Mouse (Mus musculus): Measurements from ENCODE around the gene Tgif1. TPM values are rescaled to one million over a fixed set of nuclear protein-coding genes. Genes with fewer than 3 reads are reported as not detected.

Gene Tgif1
- polyA plus RNA-seq, 1 experiment from 2014 or later: 13.6 TPM

DNA sequence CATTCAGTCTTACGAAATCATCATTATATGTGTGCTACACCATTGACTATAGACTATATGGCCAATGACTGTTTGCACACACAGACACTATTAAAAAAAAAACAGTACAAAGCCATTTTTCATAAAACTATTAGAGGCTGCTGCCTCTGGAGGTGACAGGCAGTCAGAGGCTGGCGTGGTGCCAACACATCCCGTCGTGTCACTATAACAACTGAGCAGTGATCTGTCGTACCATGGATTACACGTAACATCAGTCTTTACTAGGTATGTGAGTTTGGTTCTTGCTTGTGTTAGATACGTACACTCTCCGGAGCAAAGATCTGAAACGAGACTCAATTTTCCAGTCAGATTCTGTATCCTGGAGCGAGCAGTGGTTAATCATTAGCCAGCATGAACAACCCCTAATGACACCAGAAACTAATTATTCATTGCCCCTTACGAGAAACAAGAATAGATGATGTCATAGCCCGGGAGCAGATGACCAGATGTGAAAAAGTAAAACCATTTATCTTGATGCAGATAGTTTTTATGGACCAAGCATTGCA lies 3.6 kb upstream of the Tgif1 start:
- Histone ChIP-seq H3K4me3 (ENCODE audit: low read depth, low read length) (no peak overlapping the region), H3K27ac (ENCODE audit: low read depth, low read length) (no peak overlapping the region), H3K9ac (ENCODE audit: low read length) (no peak overlapping the region), H3K4me1 (ENCODE audit: control insufficient read depth, insufficient read depth, low read length) (no peaks in the 10 kb centered on the region), H3K9me3 (replicated peaks; ENCODE audit: control insufficient read depth, low read length) (no peaks in the 10 kb centered on the region), H3K4me2 (ENCODE audit: low read length) (no peak overlapping the region), H3K36me3 (ENCODE audit: control insufficient read depth, insufficient read depth, low read length) (no peaks in the 10 kb centered on the region), H3K27me3 (replicated peaks; ENCODE audit: control insufficient read depth, insufficient read depth, low read length) (no peaks in the 10 kb centered on the region)
- DNase-seq (ENCODE audit: low spot score) (peak; percentile 48), ATAC-seq (no peak)
- WGBS: 39% methylated on average over 12 of the region's 12 CpGs

DNA sequence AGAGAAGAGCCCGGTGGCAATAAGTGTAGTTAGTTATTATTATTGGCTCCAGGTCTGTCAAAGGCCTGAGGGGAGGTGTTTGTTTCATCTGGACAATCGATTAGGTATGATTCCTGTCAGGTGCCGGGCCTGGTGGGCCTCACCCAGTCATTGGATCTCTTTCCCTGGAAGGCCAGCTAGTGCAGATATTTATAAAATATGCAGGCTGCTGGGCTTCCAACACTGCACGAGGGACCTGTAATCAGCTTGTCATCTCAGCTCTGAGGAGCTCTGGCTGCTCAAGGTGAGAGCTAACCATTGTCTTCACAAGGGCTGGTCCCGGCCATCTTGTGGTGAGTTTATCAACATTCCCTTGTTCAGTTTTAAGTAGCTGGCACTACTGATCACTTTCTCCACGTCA lies 675 bp upstream of the Tgif1 start:
- Histone ChIP-seq H3K9ac (ENCODE audit: low read length) (no peak overlapping the region), H3K27ac (ENCODE audit: low read depth, low read length) (no peak overlapping the region), H3K36me3 (ENCODE audit: control insufficient read depth, insufficient read depth, low read length) (no peaks in the 10 kb centered on the region), H3K4me2 (ENCODE audit: low read length) (peak overlapping the region; percentile 96), H3K4me3 (ENCODE audit: low read depth, low read length) (peak overlapping the region; percentile 57), H3K27me3 (replicated peaks; ENCODE audit: control insufficient read depth, insufficient read depth, low read length) (no peaks in the 10 kb centered on the region; the same call in 1 of the 2 replicates), H3K4me1 (ENCODE audit: control insufficient read depth, insufficient read depth, low read length) (peaks cover 7% of the 10 kb centered on the region), H3K9me3 (replicated peaks; ENCODE audit: control insufficient read depth, low read length) (no peaks in the 10 kb centered on the region)
- WGBS: 14% methylated on average over 6 of the region's 6 CpGs
- no peak for DNase-seq (ENCODE audit: low spot score)
- ATAC-seq: no peak

DNA sequence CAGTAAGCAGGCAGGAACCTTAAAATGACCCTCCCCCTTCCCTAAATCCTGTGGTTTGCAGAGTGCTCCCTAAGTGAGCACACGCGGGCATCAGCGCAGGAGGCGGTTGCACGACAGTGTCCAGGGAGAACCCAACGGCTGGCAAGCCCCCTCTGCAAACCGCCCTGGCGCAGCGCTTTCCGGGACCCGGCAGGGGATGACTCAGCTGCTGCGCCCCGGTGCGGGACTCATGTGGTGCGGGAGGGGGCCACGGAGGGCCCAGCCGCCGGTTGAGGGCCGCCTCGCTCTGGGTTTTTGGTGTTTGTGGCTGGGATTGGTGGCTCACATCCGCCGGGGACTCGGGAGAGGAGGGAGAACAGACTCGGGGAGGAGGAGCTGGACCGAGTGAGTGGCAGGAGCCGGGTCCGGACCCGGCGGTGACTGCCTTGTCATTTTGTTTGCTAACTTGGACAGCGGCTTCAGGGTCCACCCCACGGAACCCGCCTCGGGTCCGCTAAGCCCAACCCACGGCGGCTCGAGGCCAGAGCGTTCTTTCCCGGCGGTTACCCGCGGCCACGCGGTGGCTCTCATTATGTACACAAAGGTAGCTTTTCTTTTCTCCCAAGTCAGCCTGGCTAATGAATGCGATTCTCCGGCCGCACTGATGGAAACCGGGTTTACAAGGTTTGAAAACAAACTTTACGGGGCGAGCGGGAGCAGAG lies 510 bp downstream of the Tgif1 start:
- peak overlapping the region; percentile 96 for H3K4me2 ChIP-seq (ENCODE audit: low read length)
- H3K27me3 ChIP-seq (replicated peaks; ENCODE audit: control insufficient read depth, insufficient read depth, low read length): no peaks in the 10 kb centered on the region; the same call in 1 of the 2 replicates
- no peaks in the 10 kb centered on the region for H3K36me3 ChIP-seq (ENCODE audit: control insufficient read depth, insufficient read depth, low read length)
- peak; percentile 74 for DNase-seq (ENCODE audit: low spot score)
- ATAC-seq: peak; percentile 56
- no peaks in the 10 kb centered on the region for H3K9me3 ChIP-seq (replicated peaks; ENCODE audit: control insufficient read depth, low read length)
- peak overlapping the region; percentile 75 for H3K9ac ChIP-seq (ENCODE audit: low read length)
- peak overlapping the region; percentile 57 for H3K4me3 ChIP-seq (ENCODE audit: low read depth, low read length)
- H3K4me1 ChIP-seq (ENCODE audit: control insufficient read depth, insufficient read depth, low read length): peaks cover 12% of the 10 kb centered on the region
- under 1% methylated on average over 51 of the region's 51 CpGs for WGBS
- H3K27ac ChIP-seq (ENCODE audit: low read depth, low read length): peak overlapping the region; percentile 78

DNA sequence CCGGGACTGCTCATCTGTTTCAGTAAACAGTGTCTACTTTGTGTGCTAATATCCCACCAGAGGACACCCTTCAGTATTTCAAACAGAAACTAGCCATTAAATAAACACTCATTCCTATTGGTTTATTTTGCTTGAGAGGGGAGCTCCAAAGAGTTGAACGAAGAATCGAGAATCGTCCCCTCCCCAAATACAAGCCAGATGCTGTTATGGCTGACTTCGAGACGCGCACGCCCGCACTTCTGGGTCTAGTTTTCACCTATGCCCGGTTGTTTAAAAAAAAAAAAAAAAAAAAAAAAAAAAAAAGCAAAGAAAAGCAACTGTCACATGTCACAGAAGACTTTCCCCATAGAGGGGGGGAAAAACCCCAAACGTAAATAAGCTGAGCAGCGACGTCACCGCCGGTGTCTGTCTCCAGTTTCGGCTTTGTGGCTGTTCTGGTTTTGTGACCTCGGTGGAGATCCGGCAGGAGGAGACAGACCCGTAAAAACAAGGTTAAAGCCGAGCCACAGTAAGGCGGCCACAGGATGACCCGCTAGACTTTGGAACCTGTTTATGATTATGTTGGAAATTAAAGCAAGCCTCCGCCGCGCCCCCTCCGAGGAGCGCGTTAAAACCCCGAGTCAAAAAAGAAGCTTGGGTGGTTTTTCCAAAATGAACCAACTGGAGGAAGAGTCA lies 1.2 kb downstream of the Tgif1 start:
- no peaks in the 10 kb centered on the region; the same call in 1 of the 2 replicates for H3K27me3 ChIP-seq (replicated peaks; ENCODE audit: control insufficient read depth, insufficient read depth, low read length)
- H3K4me2 ChIP-seq (ENCODE audit: low read length): peak overlapping the region; percentile 96
- no peaks in the 10 kb centered on the region for H3K36me3 ChIP-seq (ENCODE audit: control insufficient read depth, insufficient read depth, low read length)
- peak overlapping the region; percentile 78 for H3K27ac ChIP-seq (ENCODE audit: low read depth, low read length)
- H3K9ac ChIP-seq (ENCODE audit: low read length): peak overlapping the region; percentile 75
- peak overlapping the region; percentile 57 for H3K4me3 ChIP-seq (ENCODE audit: low read depth, low read length)
- H3K9me3 ChIP-seq (replicated peaks; ENCODE audit: control insufficient read depth, low read length): no peaks in the 10 kb centered on the region
- ATAC-seq: no peak
- peaks cover 12% of the 10 kb centered on the region for H3K4me1 ChIP-seq (ENCODE audit: control insufficient read depth, insufficient read depth, low read length)
- peak; percentile 55 for DNase-seq (ENCODE audit: low spot score)
- WGBS: under 1% methylated on average over 29 of the region's 29 CpGs

DNA sequence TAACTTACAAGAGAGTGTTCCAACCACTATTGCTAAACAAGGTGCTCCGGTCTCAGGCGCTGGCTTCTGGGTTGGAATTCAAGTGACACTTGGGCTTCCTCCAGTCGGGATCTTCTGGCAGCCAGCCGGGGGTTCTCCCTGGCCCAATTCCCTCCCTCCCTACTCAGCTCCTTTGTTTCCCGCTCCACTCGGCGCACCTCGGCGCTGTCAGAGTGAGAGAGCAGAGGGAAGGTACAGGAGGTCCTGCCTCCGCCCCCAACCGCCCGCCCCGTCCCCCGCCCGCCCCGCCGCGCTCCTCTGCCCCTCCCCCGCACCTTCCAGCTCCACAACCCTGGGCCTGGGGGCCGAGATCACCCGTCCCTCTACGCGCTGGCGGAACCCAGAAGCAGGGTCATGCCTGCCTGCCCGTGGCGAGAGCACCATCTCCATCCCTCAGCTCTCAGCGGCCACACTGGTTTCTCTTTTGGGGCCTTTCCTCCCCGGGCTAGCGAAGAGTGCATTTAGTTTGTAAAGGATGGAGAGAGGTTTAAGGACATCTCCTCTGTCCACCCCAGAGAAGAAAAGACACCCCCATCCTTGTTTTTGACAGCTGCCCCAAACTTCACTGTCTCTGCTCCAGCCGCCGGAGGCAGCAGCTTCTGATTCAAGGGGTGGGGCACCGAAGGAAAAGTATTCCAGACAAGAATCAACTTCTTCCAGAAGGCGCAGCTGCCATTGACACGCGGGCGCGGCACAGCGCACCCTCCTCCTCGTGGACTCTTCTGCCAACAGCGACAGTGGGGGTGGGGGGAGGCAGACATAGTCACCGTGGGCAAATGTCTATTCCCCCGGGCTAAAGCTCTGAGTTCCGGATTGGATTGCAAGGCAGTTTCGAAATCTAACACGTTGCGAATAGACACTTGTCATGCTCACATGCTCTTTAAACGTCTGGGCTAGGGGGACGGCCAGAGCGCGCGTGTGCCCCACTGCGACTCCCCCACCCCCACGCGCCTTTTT lies 2.1 kb downstream of the Tgif1 start:
- Histone ChIP-seq H3K4me3 (ENCODE audit: low read depth, low read length) (peak overlapping the region; percentile 57), H3K36me3 (ENCODE audit: control insufficient read depth, insufficient read depth, low read length) (no peaks in the 10 kb centered on the region), H3K9me3 (replicated peaks; ENCODE audit: control insufficient read depth, low read length) (no peaks in the 10 kb centered on the region), H3K27me3 (replicated peaks; ENCODE audit: control insufficient read depth, insufficient read depth, low read length) (no peaks in the 10 kb centered on the region; the same call in 1 of the 2 replicates), H3K27ac (ENCODE audit: low read depth, low read length) (peak overlapping the region; percentile 72), H3K4me1 (ENCODE audit: control insufficient read depth, insufficient read depth, low read length) (peaks cover 12% of the 10 kb centered on the region), H3K9ac (ENCODE audit: low read length) (peak overlapping the region; percentile 75), H3K4me2 (ENCODE audit: low read length) (peak overlapping the region; percentile 96)
- DNase-seq (ENCODE audit: low spot score): peak; percentile 71
- ATAC-seq: peak; percentile 54
- WGBS: under 1% methylated on average over 54 of the region's 54 CpGs

DNA sequence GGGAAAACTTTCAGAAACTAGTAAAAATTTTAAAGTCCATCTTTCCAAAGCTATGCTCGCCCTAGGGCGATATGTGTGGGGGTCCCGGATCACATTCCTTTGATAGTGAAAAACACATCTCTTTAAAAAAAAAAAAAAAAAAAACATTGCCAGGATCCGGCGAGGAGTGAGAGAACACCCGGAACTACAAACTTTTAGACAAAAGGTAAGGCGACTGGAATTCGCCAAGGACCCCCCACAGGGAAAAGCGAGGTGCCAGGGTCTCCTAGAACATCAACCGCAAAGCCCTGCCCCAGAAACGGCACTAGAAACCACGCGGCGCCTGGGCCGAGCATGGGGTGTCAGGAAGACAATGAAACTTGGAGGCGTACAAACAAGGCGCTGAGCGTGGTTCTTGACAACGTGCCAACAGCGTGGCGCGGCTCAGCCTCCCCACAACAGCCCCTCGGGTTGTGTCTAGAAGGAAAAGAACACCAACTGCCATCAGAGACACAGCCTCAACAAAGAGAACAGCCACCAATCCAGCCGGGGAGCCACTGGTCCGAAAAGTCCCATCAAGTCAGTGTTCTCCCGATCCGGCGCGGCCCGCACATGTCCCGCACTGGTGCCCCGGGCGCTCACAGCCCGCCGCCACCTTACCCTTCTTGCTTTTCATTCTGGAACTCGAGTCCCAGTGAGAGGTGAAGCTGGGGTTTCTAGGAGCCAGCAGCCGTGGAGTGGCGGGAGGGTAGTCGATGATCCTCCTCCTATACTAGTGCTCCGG lies 2.9 kb downstream of the Tgif1 start:
- peak overlapping the region; percentile 72 for H3K27ac ChIP-seq (ENCODE audit: low read depth, low read length)
- H3K9ac ChIP-seq (ENCODE audit: low read length): peak overlapping the region; percentile 75
- peak overlapping the region; percentile 57 for H3K4me3 ChIP-seq (ENCODE audit: low read depth, low read length)
- peak overlapping the region; percentile 96 for H3K4me2 ChIP-seq (ENCODE audit: low read length)
- peaks cover 12% of the 10 kb centered on the region for H3K4me1 ChIP-seq (ENCODE audit: control insufficient read depth, insufficient read depth, low read length)
- no peaks in the 10 kb centered on the region; the same call in 1 of the 2 replicates for H3K27me3 ChIP-seq (replicated peaks; ENCODE audit: control insufficient read depth, insufficient read depth, low read length)
- H3K36me3 ChIP-seq (ENCODE audit: control insufficient read depth, insufficient read depth, low read length): no peaks in the 10 kb centered on the region
- under 1% methylated on average over 40 of the region's 40 CpGs for WGBS
- no peaks in the 10 kb centered on the region for H3K9me3 ChIP-seq (replicated peaks; ENCODE audit: control insufficient read depth, low read length)
- DNase-seq (ENCODE audit: low spot score) (peak; percentile 72), ATAC-seq (peak; percentile 17)

DNA sequence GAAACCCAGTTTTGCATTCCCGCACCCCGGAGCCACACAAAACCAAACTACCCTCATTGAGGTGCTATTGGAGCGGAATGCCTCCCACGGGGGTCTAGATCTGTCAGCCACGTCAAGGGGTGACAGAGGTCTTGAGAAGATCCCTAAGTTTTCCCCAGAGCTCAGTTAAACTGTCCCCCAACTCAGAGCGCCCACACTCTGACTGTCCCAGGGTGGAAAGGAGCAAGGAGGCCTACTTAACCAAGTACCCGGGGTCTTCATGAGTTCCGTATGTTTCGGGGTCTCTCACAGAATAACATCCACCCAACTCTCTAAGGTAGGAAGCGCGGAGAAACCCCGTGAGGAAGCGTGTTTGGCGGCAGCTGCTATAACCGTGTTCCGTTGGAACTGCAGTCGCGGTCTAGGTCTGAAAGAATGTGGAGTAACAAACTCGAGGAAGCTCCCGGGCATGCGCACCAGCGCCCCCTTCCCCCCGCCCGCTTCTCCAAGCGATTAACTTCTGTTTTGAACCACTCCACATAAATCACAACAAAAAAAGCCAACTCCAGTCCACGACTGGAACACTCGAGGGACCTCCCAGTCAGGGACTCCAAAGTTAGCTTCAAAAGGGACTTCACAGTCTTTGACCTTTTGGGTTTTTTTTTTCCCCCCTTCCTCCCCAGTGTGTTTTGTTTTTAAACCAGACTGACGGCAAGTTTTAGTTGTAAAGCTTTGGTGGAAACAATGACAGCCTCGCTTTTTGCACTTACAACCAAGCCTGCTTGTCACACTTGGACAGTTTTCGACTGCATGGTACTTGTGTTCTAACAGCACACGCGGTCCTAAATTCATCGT lies 3.7 kb downstream of the Tgif1 start:
- DNase-seq (ENCODE audit: low spot score): peak; percentile 83
- Histone ChIP-seq H3K9me3 (replicated peaks; ENCODE audit: control insufficient read depth, low read length) (no peaks in the 10 kb centered on the region), H3K4me2 (ENCODE audit: low read length) (peak overlapping the region; percentile 96), H3K27ac (ENCODE audit: low read depth, low read length) (peak overlapping the region; percentile 72), H3K4me1 (ENCODE audit: control insufficient read depth, insufficient read depth, low read length) (peaks cover 18% of the 10 kb centered on the region), H3K27me3 (replicated peaks; ENCODE audit: control insufficient read depth, insufficient read depth, low read length) (no peaks in the 10 kb centered on the region; the same call in 1 of the 2 replicates), H3K36me3 (ENCODE audit: control insufficient read depth, insufficient read depth, low read length) (no peaks in the 10 kb centered on the region), H3K9ac (ENCODE audit: low read length) (peak overlapping the region; percentile 75), H3K4me3 (ENCODE audit: low read depth, low read length) (peak overlapping the region; percentile 57)
- 0% methylated on average over 33 of the region's 33 CpGs for WGBS
- no peak for ATAC-seq

All from forebrain, embryonic 14.5 days (tissue).